Mouse (Mus musculus): Measurements from ENCODE around the gene Tfam.

Tfam gene

DNA sequence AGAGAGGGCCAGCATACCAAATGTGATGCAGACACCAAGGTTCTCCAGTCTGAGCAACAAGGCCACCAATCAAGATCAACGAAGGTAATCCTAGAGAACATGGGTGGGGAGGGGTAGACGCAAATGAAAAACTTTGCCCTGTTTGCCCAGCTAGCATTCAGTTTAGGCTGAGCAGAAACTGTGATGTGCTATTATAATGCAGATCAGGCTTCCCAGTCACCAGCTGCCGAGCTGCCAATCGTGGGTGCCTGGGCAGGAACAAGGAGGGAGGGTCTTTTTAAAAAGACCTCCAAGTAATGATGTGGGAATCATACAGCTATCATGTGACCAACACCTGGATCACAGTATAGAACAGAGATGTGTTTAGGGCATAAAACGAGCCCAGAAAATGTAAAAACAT is 15.0 kb downstream of the Tfam start:
- no peak for DNase-seq (ENCODE audit: low read depth, low spot score)

DNA sequence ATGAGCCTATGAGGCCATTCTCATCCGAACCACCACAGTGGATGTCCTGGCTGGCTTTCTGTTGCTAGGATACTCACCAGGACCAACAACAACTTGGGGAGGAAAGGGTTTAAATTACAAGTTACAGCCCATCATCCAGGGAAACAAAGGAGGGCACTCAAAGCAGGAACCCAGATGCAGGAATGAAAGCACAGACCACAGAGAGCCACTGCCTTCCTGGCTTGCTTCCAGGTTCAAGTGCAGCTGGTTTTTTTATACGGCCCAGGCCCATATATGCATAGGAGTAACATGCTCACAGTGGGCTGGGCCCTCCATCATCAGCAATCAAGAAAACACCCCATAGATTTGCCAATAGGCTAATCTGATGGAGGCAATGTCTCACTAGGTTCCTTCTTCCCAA is 15.4 kb downstream of the Tfam start:
- peak; percentile 25 for DNase-seq (ENCODE audit: low read depth, low spot score)

- peak; percentile 85 for DNase-seq (ENCODE audit: low read depth, low spot score)
Observed at GRCm38 (mm10) chr10:71218228-71218892, 19.7 kb downstream of the Tfam start.

GRCm38 (mm10) chr10:71215996-71216395 is 22.1 kb downstream of the Tfam start:
- no peak for DNase-seq (ENCODE audit: low read depth, low spot score)

DNA sequence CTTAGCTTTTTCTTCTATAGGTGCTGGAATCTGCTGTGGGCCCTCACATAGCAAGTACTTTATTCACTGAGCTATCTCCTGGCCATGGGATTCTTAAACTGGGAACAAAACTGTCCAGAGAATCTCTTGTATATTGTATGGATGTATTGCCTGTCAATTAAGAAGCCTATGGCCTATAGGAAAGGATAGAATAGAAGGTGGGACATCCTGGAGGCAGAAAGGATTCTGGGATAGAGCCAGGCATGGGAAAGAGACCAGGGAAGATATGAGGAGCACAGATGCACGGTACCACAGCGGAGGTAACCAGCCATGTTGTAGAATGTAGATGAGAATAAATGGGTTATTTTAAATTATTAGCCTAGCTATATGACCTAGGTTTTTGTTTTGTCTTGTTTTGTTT is 36.6 kb downstream of the Tfam start:
- DNase-seq (ENCODE audit: low read depth, low spot score) = no peak

- no peak for DNase-seq (ENCODE audit: low read depth, low spot score)
Observed at GRCm38 (mm10) chr10:71200964-71201363, 37.1 kb downstream of the Tfam start.

DNA sequence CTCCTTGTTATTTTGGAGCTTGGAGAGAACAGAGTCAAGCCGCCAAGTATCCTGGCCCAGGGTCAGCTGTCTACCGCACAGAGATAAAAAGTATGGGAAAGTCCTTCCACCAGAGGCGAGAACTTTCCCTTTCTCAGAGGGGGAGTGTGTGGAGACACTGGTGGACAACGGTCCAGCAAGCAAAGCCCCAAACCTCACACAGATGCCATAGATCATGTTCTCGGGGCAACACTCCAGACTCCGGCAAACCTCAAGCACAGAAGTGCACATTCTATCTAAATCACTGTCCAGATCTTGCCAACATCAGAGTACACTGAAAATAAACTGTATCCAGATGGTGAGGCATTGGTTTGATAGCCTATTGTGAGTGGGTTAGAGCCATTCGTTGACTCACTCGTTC is 39.4 kb downstream of the Tfam start:
- no peak for DNase-seq (ENCODE audit: low read depth, low spot score)

DNA sequence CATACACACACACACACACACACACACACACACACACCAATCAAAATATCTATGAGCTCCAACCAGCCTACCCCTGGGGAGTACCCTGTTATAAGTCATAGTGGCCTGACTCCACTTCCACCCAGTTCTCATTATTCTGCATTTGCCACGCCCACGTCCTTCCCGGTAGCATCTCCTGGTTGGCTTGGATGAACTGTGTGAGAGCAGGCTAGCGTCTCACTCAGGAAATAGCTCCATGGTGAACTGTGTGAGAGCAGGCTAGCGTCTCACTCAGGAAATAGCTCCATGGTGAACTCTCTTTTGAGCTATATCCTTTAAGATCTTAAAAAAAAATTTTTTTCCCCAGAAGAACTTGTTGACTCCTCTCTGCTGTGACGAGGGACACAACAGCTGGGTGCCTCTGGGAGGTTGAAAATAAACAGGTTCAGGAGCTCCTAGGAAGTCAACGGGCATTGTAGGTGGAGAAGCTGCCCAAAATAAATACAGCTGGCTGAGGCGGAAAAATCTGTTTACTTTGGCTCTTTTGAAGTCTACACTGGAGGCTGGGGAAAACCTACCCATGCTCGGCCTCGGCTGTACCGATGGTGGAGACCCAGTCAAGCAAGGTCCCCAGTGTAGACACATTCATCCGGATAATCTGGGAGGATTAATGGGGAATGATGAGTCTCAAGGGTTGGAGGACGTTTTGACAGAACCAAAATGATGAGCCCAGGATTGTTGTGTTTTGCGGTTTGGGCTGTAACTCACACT is 40.9 kb downstream of the Tfam start:
- DNase-seq (ENCODE audit: low read depth, low spot score) = no peak

GRCm38 (mm10) chr10:71195501-71195900 is 42.6 kb downstream of the Tfam start:
- no peak for DNase-seq (ENCODE audit: low read depth, low spot score)

DNA sequence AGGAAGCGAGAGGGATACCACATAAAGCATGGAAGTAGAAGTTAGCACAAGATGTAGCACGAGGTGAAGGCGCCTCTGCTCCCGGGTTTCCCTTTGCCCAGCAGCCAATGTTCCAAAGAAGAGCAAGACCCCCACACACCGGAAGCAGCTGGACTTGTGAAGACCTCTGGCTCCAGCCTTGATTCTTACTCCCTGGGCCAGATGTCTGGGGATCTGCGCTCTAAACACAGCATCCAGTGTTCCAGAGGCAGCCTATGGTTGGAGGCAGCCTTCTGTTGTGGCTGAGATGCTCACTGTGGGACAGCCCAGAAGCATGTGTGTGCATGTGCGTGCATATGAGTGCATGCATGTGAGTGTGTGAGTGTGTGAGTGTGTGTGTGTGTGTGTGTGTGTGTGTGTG is 43.4 kb downstream of the Tfam start:
- no peak for DNase-seq (ENCODE audit: low read depth, low spot score)

DNA sequence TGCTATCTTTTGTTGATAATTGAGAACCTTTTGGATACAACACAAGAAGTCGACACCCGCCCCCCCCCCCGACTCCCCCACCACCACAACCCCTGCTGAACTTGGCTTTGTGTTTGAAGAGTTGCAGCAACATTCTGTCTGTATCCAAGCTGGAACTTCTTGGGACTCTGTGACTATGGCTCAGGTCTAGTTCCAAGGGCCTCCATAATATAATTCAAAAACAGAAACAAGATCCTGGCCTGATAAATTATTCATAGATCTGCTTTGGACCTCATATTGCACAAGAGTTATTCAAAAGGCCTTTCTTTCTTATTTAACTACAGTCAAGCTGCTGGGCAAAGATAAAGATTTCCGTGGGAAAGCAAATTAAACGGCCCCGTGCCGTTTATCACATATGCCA is 44.8 kb downstream of the Tfam start:
- no peak for DNase-seq (ENCODE audit: low read depth, low spot score)

GRCm38 (mm10) chr10:71192886-71193285 is 45.2 kb downstream of the Tfam start:
- DNase-seq (ENCODE audit: low read depth, low spot score) = no peak

- DNase-seq (ENCODE audit: low read depth, low spot score) = no peak
Observed at GRCm38 (mm10) chr10:71188681-71189080, 49.4 kb downstream of the Tfam start.

DNA sequence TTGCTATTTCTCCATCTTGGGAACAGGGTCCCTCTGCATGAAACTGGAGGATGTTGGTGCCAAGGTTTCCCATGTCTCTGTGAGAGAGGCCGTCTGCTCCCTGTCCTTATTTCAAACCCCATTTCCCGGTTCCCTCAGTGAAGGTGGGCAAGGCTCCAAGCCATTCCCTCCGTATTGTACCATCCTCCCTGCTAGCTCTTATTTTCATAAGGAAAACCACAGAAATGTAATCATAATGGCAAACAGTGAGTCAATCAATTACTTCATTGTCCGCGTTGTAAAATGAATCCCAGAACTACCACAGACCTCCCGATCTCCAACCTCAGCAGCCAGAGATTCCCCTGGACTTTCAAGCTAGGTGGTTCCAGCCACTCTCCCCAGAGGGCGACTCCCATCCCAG is 53.0 kb downstream of the Tfam start:
- no peak for DNase-seq (ENCODE audit: low read depth, low spot score)

DNA sequence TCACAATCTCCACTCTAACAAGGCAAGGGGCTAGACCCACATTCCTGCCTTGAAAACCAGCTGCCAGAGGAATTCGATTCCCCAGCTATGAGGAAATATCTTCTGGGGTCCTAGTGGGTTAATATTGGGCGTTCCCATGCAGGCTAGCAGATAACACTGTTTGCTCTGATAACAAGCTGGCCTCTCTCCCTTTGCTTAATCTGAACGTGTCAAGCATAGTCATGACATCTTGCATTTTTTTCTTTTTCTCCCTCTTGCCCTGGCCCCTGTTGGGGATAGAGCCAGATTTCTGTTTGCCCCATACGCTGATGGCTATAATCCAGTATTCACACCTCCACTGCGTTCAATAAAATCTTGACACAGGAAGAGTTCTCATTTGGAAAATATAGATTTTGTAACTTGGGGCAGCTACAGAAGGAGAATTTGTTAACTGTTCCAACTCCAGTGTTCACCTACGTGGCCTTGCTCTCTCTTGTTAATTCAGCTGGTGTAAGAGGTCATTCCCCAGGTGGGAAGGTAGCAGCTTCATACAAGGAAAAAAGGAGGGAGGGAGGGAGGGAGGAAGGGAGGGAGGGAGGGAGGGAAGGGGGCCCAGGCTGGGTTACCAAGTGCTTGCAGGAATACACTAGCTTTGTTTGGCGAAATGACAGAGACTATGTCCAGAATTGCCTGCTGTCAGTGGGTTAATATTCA is 54.6 kb downstream of the Tfam start:
- no peak for DNase-seq (ENCODE audit: low read depth, low spot score)

GRCm38 (mm10) chr10:71181931-71182330 is 56.1 kb downstream of the Tfam start:
- no peak for DNase-seq (ENCODE audit: low read depth, low spot score)

GRCm38 (mm10) chr10:71181091-71181490 is 57.0 kb downstream of the Tfam start:
- no peak for DNase-seq (ENCODE audit: low read depth, low spot score)

- DNase-seq (ENCODE audit: low read depth, low spot score) = peak; percentile 35
Observed at GRCm38 (mm10) chr10:71180057-71180456, 58.0 kb downstream of the Tfam start.

GRCm38 (mm10) chr10:71177201-71177600 is 60.9 kb downstream of the Tfam start:
- no peak for DNase-seq (ENCODE audit: low read depth, low spot score)

- peak; percentile 56 for DNase-seq (ENCODE audit: low read depth, low spot score)
Observed at GRCm38 (mm10) chr10:71176341-71176740, 61.7 kb downstream of the Tfam start.

All from ES-CJ7 (cell line).